Mouse (Mus musculus): ENCODE results near the gene Olfr299. TPM values are rescaled to one million over a fixed set of nuclear protein-coding genes. Genes with fewer than 3 reads are reported as not detected.

Olfr299 gene
- not detected for polyA plus RNA-seq (2017; shearing (Covaris generic))

- ATAC-seq, result no peak
Measured at GRCm38 (mm10) chr7:86459621-86460020, at the start of gene Olfr299. Gene Olfr299, plus strand, starts transcription at chr7:86459921.

- no peak for ATAC-seq
Measured at GRCm38 (mm10) chr7:86492384-86492783, 32.7 kb downstream of the Olfr299 start, which contains the start of gene Olfr298. Gene Olfr298, minus strand, starts transcription at chr7:86492484.

Other genes starting within 250 kb of the Olfr299 start
- gene Vmn2r76, start 213.6 kb upstream of the Olfr299 start, polyA plus RNA-seq (2017; shearing (Covaris generic)), result under 1 TPM; 0.03 to 0.08 TPM
- gene Olfr310, start 182.7 kb upstream of the Olfr299 start, polyA plus RNA-seq (2017; shearing (Covaris generic)), result not detected
- not detected for gene Olfr309, start 146.2 kb upstream of the Olfr299 start, polyA plus RNA-seq (2017; shearing (Covaris generic))
- gene Olfr308, start 134.3 kb upstream of the Olfr299 start, polyA plus RNA-seq (2017; shearing (Covaris generic)), result not detected
- gene Olfr307, start 122.3 kb upstream of the Olfr299 start, polyA plus RNA-seq (2017; shearing (Covaris generic)), result not detected
- not detected for gene Olfr305, start 93.0 kb upstream of the Olfr299 start, polyA plus RNA-seq (2017; shearing (Covaris generic))
- not detected for gene Olfr304, start 73.3 kb upstream of the Olfr299 start, polyA plus RNA-seq (2017; shearing (Covaris generic))
- not detected for gene Olfr303, start 62.1 kb upstream of the Olfr299 start, polyA plus RNA-seq (2017; shearing (Covaris generic))
- not detected for gene Olfr301, start 56.1 kb upstream of the Olfr299 start, polyA plus RNA-seq (2017; shearing (Covaris generic))
- not detected for gene Olfr298, start 32.6 kb downstream of the Olfr299 start, polyA plus RNA-seq (2017; shearing (Covaris generic))
- not detected for gene Olfr297, start 60.0 kb downstream of the Olfr299 start, polyA plus RNA-seq (2017; shearing (Covaris generic))
- gene Olfr295, start 123.9 kb downstream of the Olfr299 start, polyA plus RNA-seq (2017; shearing (Covaris generic)), result not detected
- gene Olfr294, start 156.7 kb downstream of the Olfr299 start, polyA plus RNA-seq (2017; shearing (Covaris generic)), result not detected
- gene Olfr293, start 189.1 kb downstream of the Olfr299 start, polyA plus RNA-seq (2017; shearing (Covaris generic)), result not detected
- not detected for gene Olfr292, start 228.4 kb downstream of the Olfr299 start, polyA plus RNA-seq (2017; shearing (Covaris generic))